Mouse (Mus musculus): ENCODE data around the gene Mup8. TPM values are rescaled to one million over a fixed set of nuclear protein-coding genes. Genes with fewer than 3 reads are reported as not detected.
"Not testable (repeated sequence)": the region's sequence is repeated elsewhere in the genome, so short reads cannot be mapped to it uniquely, and the experiment has no call there.

The Mup8 gene
- polyA plus RNA-seq (2015; fragmentation: Nextera tagmentation; extraction: Ambion mirVana): not detected in 2 replicates

DNA sequence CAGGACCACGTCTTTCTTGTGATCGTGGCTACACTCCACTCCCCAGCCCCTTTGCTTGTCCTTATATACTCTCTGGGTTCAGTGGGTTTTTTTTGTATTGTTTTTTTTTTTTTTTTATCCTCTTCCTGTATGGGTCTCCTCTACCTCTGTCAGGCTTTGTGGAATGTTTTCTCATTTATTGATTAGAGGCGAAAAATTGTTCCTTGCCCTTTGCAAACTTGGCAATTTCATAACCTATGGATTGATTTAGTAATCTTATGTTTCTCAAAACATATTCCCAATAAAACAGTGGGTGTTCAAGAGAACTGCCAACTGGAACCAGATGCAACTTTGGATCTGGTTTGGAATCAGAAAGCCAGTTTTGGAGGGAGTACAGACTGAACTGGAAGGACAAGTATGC is at the start of gene Mup8:
Gene Mup8, minus strand, starts transcription at position 101 of the 400 bp plus-strand sequence.
- H3K9me3 ChIP-seq (ENCODE audit: low read length); H3K36me3 ChIP-seq (ENCODE audit: insufficient read depth, low read length): not testable (repeated sequence)
- WGBS: 80% methylated on average over 3 of the region's 3 CpGs

DNA sequence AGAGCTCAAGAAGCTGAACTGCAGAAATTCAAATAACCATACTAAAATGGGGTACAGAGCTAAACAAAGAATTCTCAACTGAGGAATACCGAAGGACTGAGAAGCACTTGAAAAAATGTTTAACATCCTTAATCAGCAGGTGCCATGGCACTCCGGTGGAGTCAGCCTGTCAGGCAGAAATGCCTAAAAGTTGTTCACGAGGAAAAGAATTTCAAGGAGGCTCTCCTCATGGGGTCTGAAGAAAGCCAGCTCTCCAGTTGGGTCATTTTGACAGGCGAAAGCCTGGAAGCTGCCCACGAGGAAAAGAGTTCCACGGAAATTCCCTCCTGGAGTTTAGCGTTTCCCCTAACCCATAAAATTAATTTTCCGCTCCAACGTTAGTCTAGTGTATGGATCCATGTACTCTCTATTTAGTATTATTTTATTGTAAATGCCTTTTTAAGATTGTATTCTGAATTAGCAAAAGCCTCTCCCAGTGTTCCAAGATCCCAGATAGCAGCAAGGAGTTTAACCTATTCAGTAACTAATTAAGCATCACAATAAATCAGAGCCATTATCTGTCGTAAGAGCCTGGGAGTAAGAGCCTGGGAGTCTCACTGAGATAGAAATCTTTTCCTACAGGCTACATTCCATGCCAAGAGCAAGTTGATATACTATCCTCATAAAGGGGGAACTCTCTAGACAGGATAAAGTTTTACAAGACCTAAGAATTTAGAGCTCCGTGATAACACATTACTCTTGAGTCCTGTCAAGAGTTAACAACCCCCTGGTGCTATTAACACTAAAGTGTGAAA is 43.8 kb upstream of the Mup8 start:
- not testable (repeated sequence) for H3K4me2 ChIP-seq (replicated peaks; ENCODE audit: low read depth, low read length); DNase-seq (ENCODE audit: low spot score); H3K9ac ChIP-seq (replicated peaks; ENCODE audit: low read depth); H3K4me1 ChIP-seq (ENCODE audit: insufficient read depth, low read depth, low read length); H3K4me3 ChIP-seq (ENCODE audit: low read depth, low read length); H3K27me3 ChIP-seq (replicated peaks; ENCODE audit: insufficient read depth, low read length); H3K27ac ChIP-seq (ENCODE audit: low read length); ATAC-seq; H3K9me3 ChIP-seq (ENCODE audit: low read length); H3K36me3 ChIP-seq (ENCODE audit: insufficient read depth, low read length)
- 60% methylated on average over 10 of the region's 11 CpGs for WGBS

More for the DNA sequence above, at the start of gene Mup8:
- not testable (repeated sequence) for ATAC-seq; H3K4me2 ChIP-seq (replicated peaks; ENCODE audit: low read depth, low read length); H3K27ac ChIP-seq (ENCODE audit: low read length); H3K4me1 ChIP-seq (ENCODE audit: insufficient read depth, low read depth, low read length); H3K27me3 ChIP-seq (replicated peaks; ENCODE audit: insufficient read depth, low read length); DNase-seq (ENCODE audit: low spot score); H3K9ac ChIP-seq (replicated peaks; ENCODE audit: low read depth); H3K4me3 ChIP-seq (ENCODE audit: low read depth, low read length)

DNA sequence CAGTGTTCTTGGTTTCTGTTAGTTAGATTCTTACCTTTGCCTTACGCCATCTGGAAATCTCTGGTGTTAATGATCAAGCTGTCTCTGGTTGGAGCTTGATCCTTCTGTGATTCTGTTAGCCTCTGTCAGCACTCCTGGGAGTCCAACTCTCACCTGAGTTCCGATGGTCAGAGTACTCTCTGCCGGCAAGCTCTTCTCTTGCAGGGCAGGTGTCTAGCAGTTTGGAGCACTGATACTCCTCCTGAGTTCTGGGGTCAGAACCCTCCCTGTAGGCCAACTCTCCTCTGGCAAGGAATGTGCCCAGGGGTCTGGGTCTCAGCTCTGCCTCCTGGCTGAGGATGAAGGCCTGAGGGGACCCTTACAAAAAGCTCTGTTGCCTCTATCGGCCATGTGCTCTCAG is 40.3 kb upstream of the Mup8 start:
- not testable (repeated sequence) for H3K4me2 ChIP-seq (replicated peaks; ENCODE audit: low read depth, low read length); DNase-seq (ENCODE audit: low spot score); H3K36me3 ChIP-seq (ENCODE audit: insufficient read depth, low read length); ATAC-seq; H3K4me1 ChIP-seq (ENCODE audit: insufficient read depth, low read depth, low read length); H3K9me3 ChIP-seq (ENCODE audit: low read length); H3K9ac ChIP-seq (replicated peaks; ENCODE audit: low read depth); H3K27ac ChIP-seq (ENCODE audit: low read length); H3K4me3 ChIP-seq (ENCODE audit: low read depth, low read length); H3K27me3 ChIP-seq (replicated peaks; ENCODE audit: insufficient read depth, low read length)
- WGBS: 97% methylated on average over 3 of the region's 4 CpGs

Other genes with a start within 250 kb of the Mup8 start
- not detected in 2 replicates for gene Mup7, start 152.1 kb downstream of the Mup8 start, polyA plus RNA-seq (2015; fragmentation: Nextera tagmentation; extraction: Ambion mirVana)
- not detected in 2 replicates for gene Mup2, start 68.3 kb downstream of the Mup8 start, polyA plus RNA-seq (2015; fragmentation: Nextera tagmentation; extraction: Ambion mirVana)
- not detected in 2 replicates for gene Mup9, start 199.4 kb upstream of the Mup8 start, polyA plus RNA-seq (2015; fragmentation: Nextera tagmentation; extraction: Ambion mirVana)

Data from lung, postnatal 0 days (tissue).